Mouse (Mus musculus) ES-E14 (cell line): ENCODE data around the gene Cgn. TPM values are rescaled to one million over a fixed set of nuclear protein-coding genes. Genes with fewer than 3 reads are reported as not detected.
A peak's percentile ranks its signal among the peaks of the same experiment; 100 is the strongest.

ENCODE experiments used
- DNase-seq: peaks from one replicate; pipeline ENCODE4 v3.0.0-alpha.2; 2013; ENCODE audit warnings: low read depth, low spot score
- H3K27ac ChIP-seq: 2 replicates; pipeline ENCODE4 v1.5.1; 2012; ENCODE audit warnings: low read depth, mild to moderate bottlenecking, low read length, moderate library complexity, mixed read lengths; ENCODE audit not compliant: poor library complexity, insufficient read depth, severe bottlenecking
- H3K36me3 ChIP-seq: 2 replicates; pipeline ENCODE4 v1.6.1; 2012; ENCODE audit warnings: mild to moderate bottlenecking, low read length, moderate library complexity, mixed read lengths; ENCODE audit not compliant: control insufficient read depth, poor library complexity, insufficient read depth, severe bottlenecking
- H3K4me1 ChIP-seq, 2 experiments: fragments of 150-350 bp in 1 of 2; sonication (generic) in 1 of 2; 2 replicates each; pipeline ENCODE4 v1.6.1; 2012; ENCODE audit warnings: low read length in 2 of 2, mild to moderate bottlenecking in 1 of 2, mixed read lengths in 1 of 2; ENCODE audit not compliant: control insufficient read depth in 2 of 2, insufficient read depth in 2 of 2, poor library complexity in 1 of 2
- H3K4me3 ChIP-seq, 2 experiments: fragments of 150-350 bp in 1 of 2; sonication (generic) in 1 of 2; 2 replicates each; pipeline ENCODE4 v1.5.1; 2012; ENCODE audit warnings: low read length in 2 of 2, low read depth in 1 of 2, mild to moderate bottlenecking in 1 of 2, mixed read lengths in 1 of 2; ENCODE audit not compliant: insufficient read depth in 1 of 2, poor library complexity in 1 of 2, severe bottlenecking in 1 of 2
- H3K9ac ChIP-seq: 2 replicates; pipeline ENCODE4 v1.6.1; 2012; ENCODE audit warnings: low read depth, mild to moderate bottlenecking, low read length, mixed read lengths; ENCODE audit not compliant: poor library complexity, insufficient read depth, severe bottlenecking
- H3K9me3 ChIP-seq: fragments of 150-350 bp; sonication (generic); 2 replicates; pipeline ENCODE4 v1.6.1; 2012; ENCODE audit warnings: low read depth, mild to moderate bottlenecking, low read length; ENCODE audit not compliant: control insufficient read depth, insufficient read depth
- CHD2 ChIP-seq: IDR thresholded peaks from 2 replicates; pipeline ENCODE4 v1.6.1; 2014; ENCODE audit warnings: mild to moderate bottlenecking, low read depth, low read length, inconsistent platforms
- HCFC1 ChIP-seq: IDR thresholded peaks from 2 replicates; pipeline ENCODE4 v1.6.1; 2012; ENCODE audit warnings: low read length, inconsistent platforms, borderline replicate concordance; ENCODE audit not compliant: insufficient read depth
- MAFK ChIP-seq: IDR thresholded peaks from 2 replicates; pipeline ENCODE4 v1.6.1; 2014; ENCODE audit warnings: mild to moderate bottlenecking, low read depth, low read length, inconsistent platforms; ENCODE audit not compliant: insufficient read depth
- ZC3H11A ChIP-seq: IDR thresholded peaks from 2 replicates; pipeline ENCODE4 v1.6.1; 2012; ENCODE audit warnings: low read depth, mild to moderate bottlenecking, inconsistent platforms, low read length, borderline replicate concordance
- ZNF384 ChIP-seq: IDR thresholded peaks from 2 replicates; pipeline ENCODE4 v1.6.1; 2012; ENCODE audit warnings: low read depth, low read length, inconsistent platforms
- in situ Hi-C, 2 experiments: fragments of 600-800 bp; cut with MboI; formaldehyde crosslinking; loops; one replicate each; pipeline ENCODE4 v1.15.1; 2025; ENCODE audit warnings: low sequenced_read_pairs in 2 of 2, inconsistent platforms in 1 of 2; ENCODE audit not compliant: unreplicated experiment in 2 of 2
- total RNA-seq: library from RNA; depleted of rRNA; stranded (reverse); fragments of 300-350 nt; gene quantifications from 2 replicates; pipeline ENCODE4 v1.2.3, GENCODE M21; 2012

Gene Cgn
- total RNA-seq, 1 experiment = 28.8 TPM

- H3K9me3 ChIP-seq = no peaks in the 10 kb centered on the region
- no peak overlapping the region for H3K9ac ChIP-seq
- H3K27ac ChIP-seq = no peak overlapping the region
- H3K36me3 ChIP-seq = no peaks in the 10 kb centered on the region
- DNase-seq = no peak
- TF ChIP-seq ZNF384 = no peak
- TF ChIP-seq MAFK = no peak
- no peak for TF ChIP-seq ZC3H11A
- TF ChIP-seq CHD2 = no peak
- TF ChIP-seq HCFC1 = no peak
- H3K4me3 ChIP-seq = no peak overlapping the region
- peaks cover under 1 to 18% of the 10 kb centered on the region in 2 experiments; a peak in 3 of 4 replicates for H3K4me1 ChIP-seq
- in situ Hi-C loops = no loop called here
Measured at GRCm38 (mm10) chr3:94792258-94792657, 6.0 kb upstream of the Cgn start.

GRCm38 (mm10) chr3:94789516-94789915 lies 3.2 kb upstream of the Cgn start:
- no peak for TF ChIP-seq ZNF384
- no peak for TF ChIP-seq MAFK
- no peak for TF ChIP-seq HCFC1
- TF ChIP-seq CHD2 = no peak
- no peak for TF ChIP-seq ZC3H11A
- Histone ChIP-seq H3K36me3 (no peaks in the 10 kb centered on the region), H3K4me1 (peaks cover 2 to 13% of the 10 kb centered on the region in 2 experiments; a peak in 3 of 4 replicates), H3K9me3 (no peaks in the 10 kb centered on the region), H3K27ac (no peak overlapping the region), H3K9ac (no peak overlapping the region), H3K4me3 (no peak overlapping the region)
- in situ Hi-C loops = no loop called here
- DNase-seq = no peak

GRCm38 (mm10) chr3:94789071-94789470 lies 2.8 kb upstream of the Cgn start:
- TF ChIP-seq CHD2 (no peak), HCFC1 (no peak), ZC3H11A (no peak), ZNF384 (no peak), MAFK (no peak)
- Histone ChIP-seq H3K27ac (no peak overlapping the region), H3K4me3 (no peak overlapping the region), H3K9me3 (no peaks in the 10 kb centered on the region), H3K4me1 (peaks cover 2 to 12% of the 10 kb centered on the region in 2 experiments), H3K9ac (no peak overlapping the region), H3K36me3 (no peaks in the 10 kb centered on the region)
- no peak for DNase-seq
- in situ Hi-C loops = no loop called here

- no peaks in the 10 kb centered on the region for H3K36me3 ChIP-seq
- in situ Hi-C loops = no loop called here
- DNase-seq = no peak
- H3K27ac ChIP-seq = no peak overlapping the region
- H3K4me3 ChIP-seq = peak overlapping the region; percentile 70 to 96
- peaks cover 2 to 16% of the 10 kb centered on the region in 2 experiments for H3K4me1 ChIP-seq
- H3K9ac ChIP-seq = no peak overlapping the region
- H3K9me3 ChIP-seq = no peaks in the 10 kb centered on the region
- TF ChIP-seq HCFC1 (no peak), CHD2 (no peak)
Measured at GRCm38 (mm10) chr3:94787122-94787780, 959 bp upstream of the Cgn start.

- DNase-seq = no peak
- Histone ChIP-seq H3K9me3 (no peaks in the 10 kb centered on the region), H3K4me3 (peak overlapping the region; percentile 70 to 96), H3K4me1 (peaks cover 2 to 22% of the 10 kb centered on the region in 2 experiments), H3K9ac (peak overlapping the region; percentile 64), H3K27ac (no peak overlapping the region), H3K36me3 (no peaks in the 10 kb centered on the region)
- in situ Hi-C loops = no loop called here
- TF ChIP-seq MAFK = no peak
- no peak for TF ChIP-seq HCFC1
- no peak for TF ChIP-seq ZC3H11A
- TF ChIP-seq CHD2 = no peak
- TF ChIP-seq ZNF384 = no peak
Measured at GRCm38 (mm10) chr3:94785958-94786357, 334 bp downstream of the Cgn start.
